Mouse (Mus musculus): ENCODE results near the gene Aco1. TPM values are rescaled to one million over a fixed set of nuclear protein-coding genes. Genes with fewer than 3 reads are reported as not detected.

The Aco1 gene
- polyA plus RNA-seq, 1 experiment from 2014 or later: 46.5 TPM

DNA sequence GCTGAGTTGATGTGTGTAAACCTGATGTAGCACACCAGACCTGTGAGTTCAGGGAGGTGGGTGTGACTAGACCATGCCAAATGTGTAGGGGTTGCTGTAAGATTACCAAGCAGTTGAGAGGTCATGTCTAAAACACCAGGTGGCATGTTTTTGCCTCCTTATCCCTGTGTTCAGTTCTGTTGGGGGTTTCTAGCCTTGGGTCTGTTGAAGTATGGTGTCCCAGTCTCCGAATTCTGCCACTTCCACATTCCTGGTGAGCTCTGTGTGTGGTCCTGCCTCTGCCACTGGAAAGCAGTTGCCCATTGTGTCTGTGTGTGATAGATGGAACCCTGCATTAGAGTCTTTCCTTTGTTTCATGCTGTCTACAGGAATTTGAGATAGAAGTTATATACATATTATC is 1.7 kb downstream of the Aco1 start:
- Histone ChIP-seq H3K9me3 (no peaks in the 10 kb centered on the region), H3K27ac (no peak overlapping the region), H3K36me3 (no peaks in the 10 kb centered on the region), H3K4me1 (peaks cover 25% of the 10 kb centered on the region), H3K4me3 (peak overlapping the region; percentile 82), H3K4me2 (peak overlapping the region; percentile 74), H3K27me3 (no peaks in the 10 kb centered on the region), H3K9ac (peak overlapping the region; percentile 85; the same call in 1 of the 2 replicates)
- 22% methylated on average over 1 of the region's 1 CpGs for WGBS
- ATAC-seq (ENCODE audit: insufficient number of reproducible peaks, insufficient read depth, low FRiP score, low TSS enrichment, low read depth): no peak

DNA sequence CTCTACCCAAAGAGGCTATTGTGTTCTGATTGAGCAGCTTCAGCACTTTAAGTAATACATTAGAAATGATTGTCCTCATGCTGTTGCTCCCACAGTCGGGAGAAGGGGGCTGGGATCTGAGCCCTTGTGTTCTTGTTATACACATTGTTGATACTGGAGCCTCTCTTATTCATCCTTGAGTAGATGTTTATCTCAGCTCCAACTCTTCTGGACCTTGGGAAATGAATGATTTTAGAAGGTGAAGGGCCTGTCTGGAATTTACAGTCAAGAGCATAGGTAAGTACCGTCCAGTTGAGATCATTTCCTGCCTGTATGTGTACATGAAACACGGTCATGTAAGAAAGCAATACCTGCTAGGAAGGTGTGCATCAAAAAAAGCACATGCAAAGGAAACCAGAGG is 2.1 kb downstream of the Aco1 start:
- Histone ChIP-seq H3K27me3 (no peaks in the 10 kb centered on the region), H3K27ac (no peak overlapping the region), H3K4me1 (peaks cover 25% of the 10 kb centered on the region), H3K9me3 (no peaks in the 10 kb centered on the region), H3K4me2 (no peak overlapping the region), H3K36me3 (no peaks in the 10 kb centered on the region), H3K4me3 (no peak overlapping the region), H3K9ac (no peak overlapping the region)
- no peak for ATAC-seq (ENCODE audit: insufficient number of reproducible peaks, insufficient read depth, low FRiP score, low TSS enrichment, low read depth)
- 79% methylated on average over 3 of the region's 3 CpGs for WGBS

DNA sequence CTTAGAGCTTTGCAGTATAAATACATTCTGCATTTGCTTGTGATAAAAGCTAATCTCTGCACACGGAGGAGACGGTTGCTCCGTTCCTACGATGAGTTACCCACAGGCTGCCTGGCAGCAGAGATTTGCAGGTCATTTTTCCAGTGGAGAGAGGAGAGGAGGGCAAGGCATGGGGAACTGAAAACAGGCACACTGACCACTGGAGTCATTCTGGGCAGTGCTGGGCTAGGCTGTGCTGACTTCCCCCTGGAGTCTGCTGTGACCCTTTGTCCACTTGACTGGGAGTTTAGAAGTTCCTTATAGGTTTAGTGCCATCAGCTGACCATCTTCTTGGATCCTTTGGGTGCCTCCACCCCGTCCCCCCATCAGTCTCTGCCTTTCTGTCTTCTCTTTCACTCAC is 5.4 kb downstream of the Aco1 start:
- H3K4me3 ChIP-seq: no peak overlapping the region
- no peak overlapping the region for H3K4me2 ChIP-seq
- H3K9ac ChIP-seq: no peak overlapping the region
- H3K27ac ChIP-seq: no peak overlapping the region
- H3K9me3 ChIP-seq: no peaks in the 10 kb centered on the region
- 93% methylated on average over 5 of the region's 5 CpGs for WGBS
- H3K4me1 ChIP-seq: peaks cover 16% of the 10 kb centered on the region
- no peak for ATAC-seq (ENCODE audit: insufficient number of reproducible peaks, insufficient read depth, low FRiP score, low TSS enrichment, low read depth)
- H3K27me3 ChIP-seq: no peaks in the 10 kb centered on the region
- no peaks in the 10 kb centered on the region for H3K36me3 ChIP-seq

DNA sequence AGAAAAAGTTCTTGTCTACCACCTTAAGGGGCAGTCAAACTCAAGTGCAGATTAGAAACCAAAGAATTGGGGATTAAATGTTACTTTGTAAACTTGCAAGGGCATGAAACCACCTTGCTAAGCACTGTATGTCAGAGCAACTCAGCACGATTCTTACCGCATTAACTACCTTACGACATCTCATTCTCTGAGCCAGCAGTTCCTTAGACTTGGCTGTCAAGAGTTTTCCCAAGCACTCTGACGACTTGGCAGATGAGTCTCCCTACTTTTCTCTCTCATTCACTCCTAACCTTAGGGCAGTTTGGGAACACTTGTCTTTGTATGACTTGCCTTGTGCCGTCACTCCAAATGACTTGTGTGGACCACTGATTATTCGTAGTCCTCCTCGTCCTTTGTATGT is 7.2 kb downstream of the Aco1 start:
- Histone ChIP-seq H3K4me2 (no peak overlapping the region), H3K9me3 (no peaks in the 10 kb centered on the region), H3K4me3 (no peak overlapping the region), H3K27ac (no peak overlapping the region), H3K9ac (no peak overlapping the region), H3K36me3 (no peaks in the 10 kb centered on the region), H3K4me1 (0 out of 2 replicates have a peak, but pooled peaks cover 3% of the 10 kb centered on the region), H3K27me3 (no peaks in the 10 kb centered on the region)
- no peak for ATAC-seq (ENCODE audit: insufficient number of reproducible peaks, insufficient read depth, low FRiP score, low TSS enrichment, low read depth)
- WGBS: 84% methylated on average over 7 of the region's 7 CpGs

DNA sequence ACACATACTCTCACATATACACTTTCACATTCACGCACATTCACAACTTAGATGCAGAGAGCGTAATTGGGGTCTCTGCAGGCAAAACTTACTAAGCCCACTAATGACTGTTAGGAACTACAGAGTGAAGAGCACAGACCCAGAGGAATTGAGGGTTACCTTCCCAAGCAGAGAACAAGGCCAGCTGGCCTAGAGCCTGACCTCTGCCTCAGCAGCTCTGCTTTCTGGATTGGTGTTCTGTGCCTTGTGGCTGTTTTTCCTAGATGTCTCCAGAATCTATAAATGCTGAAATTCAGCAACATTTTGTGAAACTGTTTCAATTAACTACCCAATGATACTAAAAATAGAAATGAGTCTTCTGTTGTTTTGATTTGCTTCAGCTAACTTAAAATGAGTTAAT is 9.9 kb downstream of the Aco1 start:
- Histone ChIP-seq H3K4me2 (no peak overlapping the region), H3K4me1 (no peaks in the 10 kb centered on the region), H3K27me3 (no peaks in the 10 kb centered on the region), H3K36me3 (no peaks in the 10 kb centered on the region), H3K27ac (no peak overlapping the region), H3K9ac (no peak overlapping the region), H3K9me3 (no peaks in the 10 kb centered on the region), H3K4me3 (no peak overlapping the region)
- 94% methylated on average over 2 of the region's 2 CpGs for WGBS
- no peak for ATAC-seq (ENCODE audit: insufficient number of reproducible peaks, insufficient read depth, low FRiP score, low TSS enrichment, low read depth)

DNA sequence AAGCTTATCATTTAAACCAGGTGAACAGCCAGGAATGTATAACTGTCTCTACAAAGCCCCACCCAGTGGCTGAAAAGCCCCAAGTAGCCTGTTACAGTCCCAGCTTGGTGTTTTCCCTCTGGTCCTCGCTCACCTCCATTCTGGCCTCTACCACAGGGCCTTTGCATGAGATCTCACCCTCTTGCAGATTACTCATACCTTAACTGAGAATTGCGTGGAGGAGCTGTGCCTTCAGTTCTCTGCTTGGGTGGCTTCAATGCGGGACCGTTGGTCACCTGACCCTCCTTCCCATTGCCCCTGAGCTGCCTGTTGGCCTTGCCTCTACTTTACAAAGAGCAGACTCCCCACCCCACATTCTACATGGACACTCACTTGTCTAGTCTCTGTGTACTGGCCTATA is 10.6 kb downstream of the Aco1 start:
- WGBS: 95% methylated on average over 4 of the region's 4 CpGs
- H3K4me2 ChIP-seq: no peak overlapping the region
- no peaks in the 10 kb centered on the region for H3K36me3 ChIP-seq
- H3K4me3 ChIP-seq: no peak overlapping the region
- no peak for ATAC-seq (ENCODE audit: insufficient number of reproducible peaks, insufficient read depth, low FRiP score, low TSS enrichment, low read depth)
- H3K9ac ChIP-seq: no peak overlapping the region
- no peaks in the 10 kb centered on the region for H3K27me3 ChIP-seq
- no peak overlapping the region for H3K27ac ChIP-seq
- H3K9me3 ChIP-seq: no peaks in the 10 kb centered on the region
- no peaks in the 10 kb centered on the region for H3K4me1 ChIP-seq

DNA sequence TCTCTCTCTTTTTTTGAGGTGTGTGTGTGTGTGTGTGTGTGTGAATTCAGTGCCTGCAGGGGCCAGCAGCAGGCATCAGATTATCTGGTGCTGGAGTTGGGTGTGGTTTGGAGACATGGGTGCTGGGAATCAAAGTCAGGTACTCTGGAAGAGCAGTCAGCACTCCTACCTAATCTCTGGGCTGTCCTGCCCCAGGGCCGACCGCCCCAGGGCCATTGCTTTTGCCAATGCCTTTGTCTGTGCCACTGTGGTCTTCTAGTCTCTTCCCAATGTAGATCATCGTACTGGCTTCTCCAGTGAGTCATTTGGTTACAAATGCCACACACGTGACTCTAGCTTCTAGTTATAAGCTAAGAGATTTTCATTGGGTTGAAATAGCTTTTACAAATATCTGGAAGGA is 11.9 kb downstream of the Aco1 start:
- Histone ChIP-seq H3K9me3 (no peaks in the 10 kb centered on the region), H3K36me3 (no peaks in the 10 kb centered on the region), H3K4me1 (no peaks in the 10 kb centered on the region), H3K4me3 (no peak overlapping the region), H3K27ac (no peak overlapping the region), H3K27me3 (no peaks in the 10 kb centered on the region), H3K4me2 (no peak overlapping the region), H3K9ac (no peak overlapping the region)
- ATAC-seq (ENCODE audit: insufficient number of reproducible peaks, insufficient read depth, low FRiP score, low TSS enrichment, low read depth): no peak
- WGBS: 93% methylated on average over 4 of the region's 4 CpGs

DNA sequence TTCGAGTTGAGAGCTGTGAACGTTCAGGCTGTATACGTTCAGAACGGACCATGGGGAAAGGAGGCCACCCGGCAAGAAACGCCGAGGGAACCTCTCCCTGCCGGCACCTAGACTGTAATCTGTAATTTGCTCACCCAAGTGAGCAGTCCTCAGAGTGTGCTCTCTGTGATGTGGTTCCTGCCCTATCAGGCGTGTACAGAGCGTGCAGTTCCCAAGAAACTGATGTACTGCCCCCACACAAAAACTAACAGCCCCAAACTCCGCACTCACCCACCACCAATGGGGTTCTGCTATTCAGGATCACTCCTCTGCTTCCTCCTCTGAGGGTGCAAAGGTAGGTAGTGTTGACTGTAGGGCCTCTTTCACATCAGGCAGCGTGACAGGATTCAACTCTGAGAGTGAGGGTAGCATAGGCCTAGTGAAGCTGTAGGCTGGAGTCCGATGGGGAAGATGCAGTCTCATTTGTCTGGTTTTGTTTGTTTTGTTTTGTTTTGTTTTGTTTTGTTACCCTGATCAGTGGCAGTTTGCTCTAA is 12.7 kb downstream of the Aco1 start:
- H3K9ac ChIP-seq: no peak overlapping the region
- H3K9me3 ChIP-seq: no peaks in the 10 kb centered on the region
- no peak overlapping the region for H3K4me3 ChIP-seq
- WGBS: 88% methylated on average over 13 of the region's 13 CpGs
- H3K4me1 ChIP-seq: no peaks in the 10 kb centered on the region
- ATAC-seq (ENCODE audit: insufficient number of reproducible peaks, insufficient read depth, low FRiP score, low TSS enrichment, low read depth): no peak
- H3K4me2 ChIP-seq: no peak overlapping the region
- no peak overlapping the region for H3K27ac ChIP-seq
- H3K27me3 ChIP-seq: no peaks in the 10 kb centered on the region
- H3K36me3 ChIP-seq: peaks cover under 1% of the 10 kb centered on the region; the same call in 1 of the 2 replicates

DNA sequence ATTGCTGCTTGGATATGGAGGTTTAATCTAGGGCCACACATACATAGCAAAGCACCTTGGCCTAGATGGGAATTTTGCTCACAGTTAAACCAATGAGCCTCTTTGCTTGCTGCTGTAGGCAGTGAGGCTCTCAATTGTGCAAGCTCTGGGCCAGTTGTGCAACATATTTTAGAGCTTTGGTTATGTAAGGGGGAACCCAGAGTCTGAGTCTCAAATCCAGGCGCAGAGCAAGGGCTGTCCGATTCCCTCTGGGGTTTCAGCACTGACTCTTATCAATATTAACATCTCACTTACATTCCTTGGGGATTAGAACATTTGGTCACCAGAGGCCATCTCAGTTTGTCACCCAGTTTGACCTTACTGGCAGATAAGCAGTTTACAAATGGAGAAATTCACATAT is 13.3 kb downstream of the Aco1 start:
- H3K9ac ChIP-seq: no peak overlapping the region
- 56% methylated on average over 2 of the region's 2 CpGs for WGBS
- no peak overlapping the region for H3K4me2 ChIP-seq

DNA sequence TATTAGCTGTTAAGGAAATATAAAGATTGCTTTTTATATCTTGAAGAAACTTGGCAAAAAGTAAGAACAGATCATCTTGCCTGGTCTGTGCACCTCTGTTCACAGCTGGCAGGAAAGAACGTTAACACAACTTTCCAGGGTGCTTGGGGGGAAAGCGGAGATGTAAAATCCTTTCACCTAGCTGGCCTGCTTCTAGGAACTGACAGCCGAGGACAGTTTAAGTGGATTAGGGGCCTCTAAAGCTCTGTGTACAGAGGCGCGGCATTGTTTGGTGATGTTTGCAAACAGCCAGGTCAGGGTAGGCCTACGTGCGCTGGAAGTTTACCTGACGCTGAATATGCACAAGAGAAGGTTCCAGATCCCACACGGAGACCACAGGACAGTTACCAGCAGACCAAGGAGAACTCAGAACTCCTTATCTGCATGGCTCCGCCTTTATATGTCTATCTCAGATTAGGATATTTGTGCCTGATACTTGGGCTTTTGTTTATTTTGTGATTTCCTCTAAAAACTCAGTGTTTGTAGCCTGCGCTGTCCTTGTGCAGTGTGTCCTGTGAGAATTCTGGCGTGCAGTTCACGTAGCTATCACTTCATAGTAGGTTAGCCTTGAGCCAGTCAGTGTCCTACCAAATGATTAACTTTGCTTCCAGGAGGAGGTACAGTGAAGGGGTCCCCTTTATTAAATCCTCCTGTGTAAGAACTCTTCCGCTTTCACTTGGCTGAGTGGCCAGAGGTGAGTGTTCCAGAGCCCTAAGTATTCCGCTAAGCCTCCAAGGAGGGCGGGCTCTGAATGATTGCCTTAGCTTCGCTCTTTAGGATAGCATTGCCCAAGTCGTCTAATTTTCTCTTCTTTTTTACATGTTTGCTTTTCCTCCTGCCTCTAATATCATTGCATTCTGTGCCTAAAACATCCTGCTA is 14.0 kb downstream of the Aco1 start:
- H3K4me1 ChIP-seq: no peaks in the 10 kb centered on the region
- ATAC-seq (ENCODE audit: insufficient number of reproducible peaks, insufficient read depth, low FRiP score, low TSS enrichment, low read depth): no peak
- WGBS: 73% methylated on average over 18 of the region's 18 CpGs

More for the DNA sequence above, 13.3 kb downstream of the Aco1 start:
- Histone ChIP-seq H3K36me3 (peaks cover 5% of the 10 kb centered on the region; the same call in 1 of the 2 replicates), H3K27me3 (no peaks in the 10 kb centered on the region), H3K27ac (no peak overlapping the region), H3K4me3 (no peak overlapping the region), H3K9me3 (no peaks in the 10 kb centered on the region), H3K4me1 (no peaks in the 10 kb centered on the region)
- ATAC-seq (ENCODE audit: insufficient number of reproducible peaks, insufficient read depth, low FRiP score, low TSS enrichment, low read depth): no peak

DNA sequence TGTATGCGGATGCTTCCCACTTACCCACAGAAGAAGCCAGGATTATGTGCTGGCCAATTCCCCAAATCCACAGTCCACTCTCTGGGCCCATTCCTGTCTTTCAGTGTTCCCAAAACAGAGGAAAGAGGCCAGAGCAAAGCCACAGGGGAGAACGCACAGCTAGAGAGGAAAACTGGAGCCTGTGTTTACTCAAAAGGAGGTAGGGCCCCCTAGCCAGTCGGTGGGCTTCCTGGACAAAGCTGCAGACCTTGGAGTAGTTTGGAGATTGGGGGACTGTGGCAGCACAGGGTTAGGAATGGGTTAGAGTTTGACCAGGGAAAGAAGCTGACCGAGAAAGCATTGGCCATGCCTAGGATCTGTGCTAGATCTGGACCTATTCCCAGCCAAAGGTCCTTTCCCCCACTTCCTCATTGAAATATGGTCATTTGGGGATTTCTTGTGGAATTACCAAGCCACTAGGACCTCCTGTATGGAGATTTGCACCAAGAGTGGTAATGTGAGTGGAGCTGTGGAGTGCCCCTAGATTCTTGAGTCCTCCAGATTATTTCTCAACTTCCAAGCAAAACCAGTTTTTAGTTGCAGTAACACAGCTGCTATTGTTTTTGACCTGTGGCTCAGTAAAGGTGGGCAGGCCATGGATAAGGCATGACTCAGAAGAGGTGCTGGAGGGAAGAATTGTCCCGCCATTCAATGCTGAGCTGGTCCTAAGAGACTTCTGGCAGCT is 14.8 kb downstream of the Aco1 start:
- Histone ChIP-seq H3K9me3 (no peaks in the 10 kb centered on the region), H3K4me2 (no peak overlapping the region), H3K27me3 (no peaks in the 10 kb centered on the region), H3K9ac (no peak overlapping the region), H3K27ac (no peak overlapping the region), H3K4me3 (no peak overlapping the region), H3K4me1 (no peaks in the 10 kb centered on the region), H3K36me3 (peaks cover 5% of the 10 kb centered on the region; the same call in 1 of the 2 replicates)
- 78% methylated on average over 5 of the region's 5 CpGs for WGBS
- no peak for ATAC-seq (ENCODE audit: insufficient number of reproducible peaks, insufficient read depth, low FRiP score, low TSS enrichment, low read depth)

More for the DNA sequence above, 14.0 kb downstream of the Aco1 start:
- Histone ChIP-seq H3K9me3 (no peaks in the 10 kb centered on the region), H3K4me2 (no peak overlapping the region), H3K9ac (no peak overlapping the region), H3K27me3 (no peaks in the 10 kb centered on the region), H3K4me3 (no peak overlapping the region), H3K27ac (no peak overlapping the region), H3K36me3 (peaks cover 5% of the 10 kb centered on the region; the same call in 1 of the 2 replicates)

DNA sequence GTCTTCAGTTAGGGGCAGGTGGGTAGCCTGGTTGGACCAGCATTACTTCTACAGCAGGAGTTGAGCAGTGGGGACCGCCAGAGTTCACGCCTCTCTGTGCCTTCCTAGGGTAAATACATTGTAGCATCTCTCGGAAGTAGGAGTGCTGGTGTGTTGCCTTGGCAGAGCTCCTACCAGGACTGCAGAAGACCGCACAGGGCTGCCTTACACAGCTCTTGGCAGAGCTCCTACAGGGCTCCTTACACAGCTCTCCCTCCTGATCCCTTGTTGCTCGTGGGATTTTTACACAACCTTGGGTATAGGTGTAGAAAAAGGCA is 15.3 kb downstream of the Aco1 start:
- 85% methylated on average over 5 of the region's 5 CpGs for WGBS
- no peak overlapping the region for H3K4me3 ChIP-seq
- H3K9me3 ChIP-seq: no peaks in the 10 kb centered on the region
- ATAC-seq (ENCODE audit: insufficient number of reproducible peaks, insufficient read depth, low FRiP score, low TSS enrichment, low read depth): no peak
- H3K27ac ChIP-seq: no peak overlapping the region
- H3K4me1 ChIP-seq: no peaks in the 10 kb centered on the region
- H3K36me3 ChIP-seq: peaks cover 5% of the 10 kb centered on the region; the same call in 1 of the 2 replicates
- no peak overlapping the region for H3K9ac ChIP-seq
- H3K27me3 ChIP-seq: no peaks in the 10 kb centered on the region
- no peak overlapping the region for H3K4me2 ChIP-seq
